ENCODE assay signal across 8 mouse cellular contexts in genomic region chr16:87495716-87496447, GRCm38 (mm10). TPM values are rescaled to one million over a fixed set of nuclear protein-coding genes. Genes with fewer than 3 reads are reported as not detected.
DNase-seq lines count a peak whose midpoint lies in the region; ATAC-seq and TF ChIP-seq lines count a peak whose summit lies in the region.

TSS of gene Cct8 (minus strand) at chr16:87495873.

- no peaks in the 10 kb centered on the region for H3K9me3 ChIP-seq in embryonic facial prominence, embryonic 14.5 days (ENCODE audit: control insufficient read depth, low read length)
- H3K9me3 ChIP-seq in limb, embryonic 13.5 days, result no peaks in the 10 kb centered on the region
- H3K9me3 ChIP-seq in midbrain, embryonic 16.5 days (replicated peaks; ENCODE audit: control insufficient read depth, low read length, poor library complexity, severe bottlenecking), result no peaks in the 10 kb centered on the region

- 0 out of 2 replicates have a peak, but pooled peaks have one; percentile 71 for TF ChIP-seq EP300 in heart, adult 2 months (IDR thresholded peaks at IDR 0.05; ENCODE audit: insufficient read depth, low read depth, low read length)

- H3K27ac ChIP-seq in embryonic facial prominence, embryonic 14.5 days (replicated peaks; ENCODE audit: low read depth, low read length), result peak within 1 kb of the TSS; percentile 87
- H3K27ac ChIP-seq in heart, adult 2 months, result peak within 1 kb of the TSS; percentile 80
- H3K27ac ChIP-seq in limb, embryonic 13.5 days, result peak within 1 kb of the TSS; percentile 80
- H3K27ac ChIP-seq in midbrain, embryonic 16.5 days (ENCODE audit: low read length), result peak within 1 kb of the TSS; percentile 90

- ATAC-seq in embryonic facial prominence, embryonic 14.5 days (ENCODE audit: low read depth), result peak; percentile 97
- peak; percentile 95 for ATAC-seq in limb, embryonic 13.5 days (ENCODE audit: low FRiP score, low read depth)
- ATAC-seq in midbrain, embryonic 16.5 days, result peak; percentile 95

- H3K9ac ChIP-seq in embryonic facial prominence, embryonic 14.5 days (ENCODE audit: low read depth, low read length), result peak within 1 kb of the TSS; percentile 94
- H3K9ac ChIP-seq in heart, adult 2 months (ENCODE audit: low read depth, low read length), result peak within 1 kb of the TSS; percentile 81
- peak within 1 kb of the TSS; percentile 98 for H3K9ac ChIP-seq in limb, embryonic 13.5 days
- H3K9ac ChIP-seq in midbrain, embryonic 16.5 days (ENCODE audit: low read depth, low read length), result peak within 1 kb of the TSS; percentile 98

- WGBS in embryonic facial prominence, embryonic 14.5 days, result under 1% methylated on average over 35 of the region's 48 CpGs
- WGBS in heart, adult 2 months, result 1% methylated on average over 48 of the region's 48 CpGs
- WGBS in limb, embryonic 13.5 days, result under 1% methylated on average over 48 of the region's 48 CpGs
- 2% methylated on average over 48 of the region's 48 CpGs for WGBS in midbrain, embryonic 16.5 days

- H3K27me3 ChIP-seq in embryonic facial prominence, embryonic 14.5 days (replicated peaks; ENCODE audit: control insufficient read depth, insufficient read depth, low read length), result no peaks in the 10 kb centered on the region
- H3K27me3 ChIP-seq in heart, adult 2 months (ENCODE audit: control insufficient read depth, insufficient read depth, low read length), result no peaks in the 10 kb centered on the region
- no peaks in the 10 kb centered on the region for H3K27me3 ChIP-seq in limb, embryonic 13.5 days
- H3K27me3 ChIP-seq in midbrain, embryonic 16.5 days (ENCODE audit: control insufficient read depth, insufficient read depth, low read depth, low read length), result no peaks in the 10 kb centered on the region

- no peaks in the 10 kb centered on the region; the same call in 1 of the 2 replicates for H3K79me2 ChIP-seq in heart, adult 2 months (replicated peaks; ENCODE audit: control insufficient read depth, insufficient read depth, low read length)

- intact Hi-C loops in heart, adult 2 months (cut with DNase I), result loop anchor here (1.0 to 5.0 kb wide), 3 partner anchors 41 to 201 kb away; partner anchors contain the start of genes Bach1 and Ltn1

- TF ChIP-seq CTCF in heart, adult 2 months (IDR thresholded peaks at IDR 0.05), result no peak

- H3K36me3 ChIP-seq in embryonic facial prominence, embryonic 14.5 days (ENCODE audit: control insufficient read depth, insufficient read depth, low read length), result peaks cover 31% of the 10 kb centered on the region
- peaks cover 5% of the 10 kb centered on the region for H3K36me3 ChIP-seq in heart, adult 2 months (ENCODE audit: control insufficient read depth, insufficient read depth, low read length)
- H3K36me3 ChIP-seq in limb, embryonic 13.5 days, result peaks cover 32% of the 10 kb centered on the region
- H3K36me3 ChIP-seq in midbrain, embryonic 16.5 days (ENCODE audit: control insufficient read depth, insufficient read depth, low read length), result peaks cover 14% of the 10 kb centered on the region

- H3K4me1 ChIP-seq in embryonic facial prominence, embryonic 14.5 days (ENCODE audit: control insufficient read depth, insufficient read depth, low read length), result peaks cover 12% of the 10 kb centered on the region
- peaks cover 4% of the 10 kb centered on the region for H3K4me1 ChIP-seq in heart, adult 2 months (ENCODE audit: control insufficient read depth, insufficient read depth, low read length)
- H3K4me1 ChIP-seq in limb, embryonic 13.5 days, result peaks cover 15% of the 10 kb centered on the region
- peaks cover 15% of the 10 kb centered on the region for H3K4me1 ChIP-seq in midbrain, embryonic 16.5 days (ENCODE audit: control insufficient read depth, insufficient read depth, low read length)

- peak; percentile 87 for TF ChIP-seq POLR2A in heart, adult 2 months (IDR thresholded peaks at IDR 0.05; ENCODE audit: insufficient read depth, low read depth, low read length)

- DNase-seq in 3T3-L1 (ENCODE audit: low read depth, low spot score), result peak; percentile 99
- DNase-seq in adrenal gland, postnatal 4 days (ENCODE audit: low spot score in 2 of 2), result peak; percentile 80 to 91
- peak; percentile 99 for DNase-seq in embryonic facial prominence, embryonic 14.5 days (ENCODE audit: low spot score)
- DNase-seq in heart, adult 2 months, result peak; percentile 96 to 98
- DNase-seq in kidney, adult 8-10 months, result peak; percentile 98
- peak; percentile 90 to 98 for DNase-seq in spleen, postnatal 10 days (ENCODE audit: low spot score in 2 of 2)

- peak within 1 kb of the TSS; percentile 91 for H3K4me3 ChIP-seq in embryonic facial prominence, embryonic 14.5 days (ENCODE audit: low read depth, low read length)
- H3K4me3 ChIP-seq in heart, adult 2 months, result peak within 1 kb of the TSS; percentile 93
- H3K4me3 ChIP-seq in limb, embryonic 13.5 days, result peak within 1 kb of the TSS; percentile 88
- H3K4me3 ChIP-seq in midbrain, embryonic 16.5 days (ENCODE audit: low read depth, low read length), result peak within 1 kb of the TSS; percentile 98

- peak within 1 kb of the TSS; percentile 83 for H3K4me2 ChIP-seq in embryonic facial prominence, embryonic 14.5 days (ENCODE audit: low read depth, low read length)
- H3K4me2 ChIP-seq in limb, embryonic 13.5 days (replicated peaks), result peak within 1 kb of the TSS; percentile 86
- H3K4me2 ChIP-seq in midbrain, embryonic 16.5 days (ENCODE audit: low read length), result peak within 1 kb of the TSS; percentile 89

RNA-seq across cellular contexts. Expression of gene Cct8, which starts in this region (rescaled TPM):
- 100 to 1,000 TPM; 216 to 221 TPM for total RNA-seq in adrenal gland, postnatal 4 days (2021)
- polyA plus RNA-seq in embryonic facial prominence, embryonic 14.5 days (2014; fragmentation: Nextera tagmentation; extraction: Ambion mirVana), result 391 and 429 TPM in 2 replicates
- total RNA-seq in heart, adult 2 months (2021), result 100 to 1,000 TPM; 149 to 164 TPM
- 32.0 and 94.8 TPM in 2 replicates for polyA plus RNA-seq in heart, adult 2 months (2012; rRNA removed)
- polyA plus RNA-seq in limb, embryonic 13.5 days (2015; fragmentation: Nextera tagmentation; extraction: Ambion mirVana), result 473 and 492 TPM in 2 replicates
- 401 and 428 TPM in 2 replicates for polyA plus RNA-seq in midbrain, embryonic 16.5 days (2015; fragmentation: Nextera tagmentation; extraction: Ambion mirVana)

Comparison
In these comparisons a context has a peak if more than half of its experiments do, and no peak if none do; other contexts are left out.
1. Peak in every context shown above with its lines: DNase-seq, ATAC-seq, H3K4me3 ChIP-seq and H3K27ac ChIP-seq.